Mouse (Mus musculus) cerebellum, postnatal 14 days (tissue): ENCODE measurements around the gene Mrpl23.

Experiments used
- DNase-seq, 2 experiments: peaks; one replicate each; pipeline ENCODE4 v3.0.0; 2021; ENCODE audit warnings: mixed read lengths in 2 of 2

Mrpl23 gene

DNA sequence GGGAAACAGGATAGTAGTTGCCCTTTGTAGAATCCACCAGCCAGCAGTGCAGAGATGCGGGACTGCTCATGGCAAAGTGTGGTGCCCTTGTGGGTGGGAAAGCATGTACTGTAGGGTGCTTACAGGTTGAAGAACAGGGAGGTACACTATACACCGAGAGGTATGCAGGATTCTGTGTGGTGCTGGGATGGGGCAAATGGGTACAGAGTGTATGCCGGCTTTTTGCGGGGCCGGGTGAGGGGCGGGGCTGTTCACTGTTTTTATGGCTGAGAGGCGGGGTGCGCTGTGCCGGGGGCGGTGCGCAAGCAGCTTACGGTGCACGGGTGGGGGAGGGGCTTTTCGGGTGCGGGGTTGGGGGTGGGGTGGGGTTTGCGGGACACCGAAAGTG lies at the start of gene Mrpl23:
Gene Mrpl23 (plus strand): TSS at position 16 of the 388 bp plus-strand sequence.
- DNase-seq, result no peak

DNA sequence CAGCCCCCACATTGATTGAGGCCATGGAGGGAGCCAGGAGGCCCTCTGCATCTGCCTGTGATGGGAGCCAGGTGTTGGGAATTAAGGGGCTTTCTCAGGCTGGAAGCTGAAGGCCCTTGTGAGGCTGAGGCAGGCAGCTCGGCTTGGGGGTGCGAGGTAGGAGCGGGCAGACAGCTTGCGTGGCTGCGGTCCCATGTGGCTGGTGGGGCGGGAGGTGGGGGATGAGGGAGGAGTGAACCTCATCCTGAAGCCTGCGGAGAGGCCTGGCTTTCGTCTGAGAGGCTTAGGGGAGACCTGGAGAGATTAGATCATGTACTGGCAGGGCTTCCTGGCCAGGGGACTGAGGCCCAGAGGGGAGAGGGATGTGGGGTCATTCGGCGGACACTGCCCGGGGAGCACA lies 49.4 kb upstream of the Mrpl23 start:
- DNase-seq, result peak in 1 of 2 experiments; percentile 21

DNA sequence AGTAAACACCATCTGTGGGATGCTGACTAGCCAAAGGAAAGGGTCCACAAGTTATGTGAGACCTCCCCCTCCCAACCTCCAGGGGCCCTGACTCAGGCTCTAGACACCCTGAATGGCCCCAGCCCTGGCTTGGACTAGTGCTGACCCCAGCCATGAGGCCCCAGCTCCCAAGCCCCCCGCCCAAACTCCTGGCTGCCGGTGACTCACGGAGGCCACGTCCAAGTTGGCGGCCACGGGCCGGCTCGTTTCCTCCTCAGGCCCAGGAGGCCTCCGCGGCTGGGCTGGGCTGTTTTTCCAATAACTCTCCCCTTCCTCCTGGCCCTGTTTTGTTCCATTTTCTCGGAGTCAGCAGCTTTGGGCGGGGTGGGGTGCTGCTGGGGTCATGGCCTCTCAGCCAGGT lies 47.7 kb upstream of the Mrpl23 start:
- no peak for DNase-seq

DNA sequence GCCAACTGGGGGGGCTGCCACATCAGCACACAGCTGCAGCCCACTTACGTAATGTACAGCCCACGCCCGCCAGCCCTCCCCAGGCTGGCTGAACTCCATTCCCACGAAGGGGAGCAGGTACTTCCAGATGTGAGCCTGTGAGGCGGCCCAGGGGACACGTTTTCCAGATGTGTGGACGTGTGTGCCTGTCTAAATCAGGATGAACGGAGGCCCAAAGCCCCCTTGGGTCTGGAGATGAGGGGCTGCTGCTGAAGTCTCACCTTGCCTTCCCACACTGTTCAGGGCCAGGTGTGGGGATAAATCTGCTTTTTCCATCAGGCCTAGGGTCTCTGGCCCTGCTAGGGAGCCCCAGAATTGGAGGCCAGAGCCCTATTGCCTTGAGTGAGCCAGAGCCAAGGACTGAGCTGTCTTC lies 45.7 kb upstream of the Mrpl23 start:
- no peak for DNase-seq

DNA sequence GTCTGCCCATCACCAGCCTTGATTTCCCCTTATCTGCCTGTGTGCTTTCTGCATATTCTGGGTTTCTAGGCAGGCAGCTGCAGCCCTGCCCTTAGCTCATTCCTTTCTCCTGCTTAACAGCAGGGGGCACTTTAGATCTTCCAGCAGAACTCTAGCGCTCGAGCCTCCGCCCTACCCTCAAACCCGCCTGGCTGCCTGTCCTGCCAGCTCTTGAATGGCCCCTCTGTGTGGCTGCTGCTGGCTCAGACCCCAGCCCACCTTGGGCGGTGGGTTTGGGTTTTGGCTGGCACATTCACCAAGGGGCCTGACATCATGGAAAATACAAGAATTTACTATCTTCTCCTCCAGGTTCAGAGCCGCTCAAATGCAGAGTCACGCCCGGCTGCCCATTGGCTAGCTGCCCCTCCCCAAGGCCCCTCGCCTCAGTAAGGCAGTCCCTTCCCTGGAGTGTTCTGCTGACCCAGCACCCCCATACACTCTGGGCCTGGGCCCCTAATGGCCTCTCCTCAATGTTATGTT lies 45.1 kb upstream of the Mrpl23 start:
- DNase-seq, result peak; percentile 33 to 39

DNA sequence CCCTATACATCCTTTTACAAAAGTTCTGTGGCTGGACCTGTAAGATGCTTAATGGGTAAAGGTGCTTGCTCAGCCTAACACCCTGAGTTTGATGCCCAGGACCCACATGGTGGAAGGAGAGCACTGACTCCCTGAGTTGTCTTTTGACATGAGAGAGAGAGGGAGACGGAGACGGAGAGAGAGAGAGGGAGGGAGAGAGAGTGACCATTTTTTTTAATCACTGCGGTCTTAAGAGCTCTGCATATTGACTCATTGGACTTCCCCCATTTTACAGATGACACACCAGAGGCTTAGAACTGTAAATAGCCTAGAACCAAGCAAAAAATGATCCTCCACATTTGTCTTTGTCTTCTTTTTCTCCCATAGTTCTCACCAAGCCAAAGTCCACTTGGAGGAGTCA lies 44.4 kb upstream of the Mrpl23 start:
- DNase-seq, result no peak

DNA sequence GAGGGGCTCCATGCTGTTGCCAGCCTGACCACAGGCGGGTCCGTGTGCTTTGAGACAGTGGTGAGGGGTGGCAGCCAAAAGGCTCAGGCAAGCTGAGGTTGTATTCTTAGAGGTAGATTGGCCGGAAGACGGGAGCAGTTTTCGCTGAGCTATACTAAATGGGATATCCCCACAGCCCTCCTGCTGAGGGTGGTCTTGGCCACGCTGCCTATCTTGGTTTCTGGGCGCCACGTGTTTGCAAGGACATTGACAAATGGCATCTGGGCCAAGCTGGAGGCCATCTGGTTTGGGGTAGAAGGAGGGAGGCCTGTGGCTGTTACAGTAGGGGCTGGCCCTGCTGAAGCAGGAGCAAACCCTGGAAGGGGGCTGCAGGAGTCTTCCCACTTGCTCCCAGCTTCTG lies 39.0 kb upstream of the Mrpl23 start:
- no peak for DNase-seq

DNA sequence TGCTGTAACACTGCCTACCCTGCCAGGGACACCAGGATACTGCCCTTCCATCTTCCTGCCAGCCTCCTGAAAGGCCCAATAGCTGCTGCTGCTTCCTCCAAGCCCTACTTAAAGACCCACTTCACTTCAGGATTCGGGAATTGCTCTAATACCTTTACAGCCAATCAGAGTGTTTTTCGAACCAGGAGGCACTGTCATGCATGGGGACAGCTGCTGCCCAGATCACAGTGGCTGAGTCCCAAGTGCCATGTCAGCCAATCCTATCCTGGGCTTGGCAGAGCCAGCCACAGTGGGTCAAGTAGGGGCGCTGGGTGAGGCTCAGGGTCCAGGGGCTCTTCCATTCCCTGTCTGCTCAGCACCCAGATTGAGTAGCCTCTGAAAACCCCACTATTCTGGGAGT lies 36.3 kb upstream of the Mrpl23 start:
- DNase-seq, result no peak

DNA sequence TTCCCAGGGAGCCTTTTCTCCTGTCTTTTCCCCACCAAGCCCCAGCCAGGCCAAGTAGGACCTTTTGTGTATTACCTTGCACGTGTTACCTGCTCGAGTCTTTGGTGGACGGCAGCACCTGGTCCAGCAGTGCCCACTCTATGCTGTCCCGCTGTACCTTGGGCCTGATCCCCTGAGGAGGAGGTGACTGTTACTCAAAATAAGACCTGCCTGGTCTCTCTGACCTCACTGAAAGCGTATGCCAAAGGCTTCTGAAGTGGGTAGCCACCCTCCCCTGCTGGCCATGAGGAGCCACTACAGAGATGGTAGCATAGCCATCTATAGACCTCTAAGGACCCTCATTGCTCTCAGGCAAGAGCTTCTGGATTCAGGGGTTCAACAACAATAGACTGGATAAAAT lies 35.7 kb upstream of the Mrpl23 start:
- no peak for DNase-seq

DNA sequence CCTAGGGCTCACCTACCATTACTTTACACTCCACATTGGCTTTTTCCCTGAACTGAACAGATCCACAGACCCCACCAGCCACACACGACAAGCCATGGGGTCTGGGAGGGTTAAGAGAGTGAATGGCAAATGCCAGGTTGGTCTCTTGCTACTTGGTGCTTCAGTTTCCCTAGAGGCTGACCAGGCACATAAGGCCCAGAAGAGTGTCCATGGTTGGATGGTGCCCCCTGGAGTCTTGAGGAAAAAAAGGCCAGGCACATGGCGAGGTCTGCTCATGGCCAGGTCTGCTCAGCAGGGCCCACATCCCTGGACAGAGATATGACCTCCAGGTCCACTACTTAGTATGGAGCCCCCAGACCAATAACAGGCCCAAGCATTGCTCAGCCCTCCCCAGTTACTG lies 34.7 kb upstream of the Mrpl23 start:
- DNase-seq, result no peak

DNA sequence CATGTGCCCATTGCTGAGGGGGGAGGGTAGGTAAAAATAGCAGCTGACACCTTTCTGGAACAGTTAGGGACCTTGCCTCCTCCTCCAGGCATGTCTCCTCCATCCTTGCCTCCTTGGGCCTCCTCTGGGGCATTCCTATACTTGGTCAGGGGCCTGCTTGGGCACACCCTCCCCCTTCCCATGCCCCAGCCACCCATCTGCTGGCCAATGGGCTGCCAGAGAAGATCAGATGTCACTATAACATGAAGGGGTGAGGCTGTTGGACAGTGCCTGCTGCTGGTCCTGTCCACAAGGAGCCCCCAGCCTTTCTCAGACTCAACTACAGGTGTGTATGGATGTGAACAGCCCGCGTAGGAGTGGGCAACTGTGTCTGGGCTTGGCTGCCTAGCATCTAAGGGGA lies 33.9 kb upstream of the Mrpl23 start, which contains the start of gene Tnnt3:
Gene Tnnt3 (plus strand): TSS at position 262 of the 400 bp plus-strand sequence.
- no peak for DNase-seq

DNA sequence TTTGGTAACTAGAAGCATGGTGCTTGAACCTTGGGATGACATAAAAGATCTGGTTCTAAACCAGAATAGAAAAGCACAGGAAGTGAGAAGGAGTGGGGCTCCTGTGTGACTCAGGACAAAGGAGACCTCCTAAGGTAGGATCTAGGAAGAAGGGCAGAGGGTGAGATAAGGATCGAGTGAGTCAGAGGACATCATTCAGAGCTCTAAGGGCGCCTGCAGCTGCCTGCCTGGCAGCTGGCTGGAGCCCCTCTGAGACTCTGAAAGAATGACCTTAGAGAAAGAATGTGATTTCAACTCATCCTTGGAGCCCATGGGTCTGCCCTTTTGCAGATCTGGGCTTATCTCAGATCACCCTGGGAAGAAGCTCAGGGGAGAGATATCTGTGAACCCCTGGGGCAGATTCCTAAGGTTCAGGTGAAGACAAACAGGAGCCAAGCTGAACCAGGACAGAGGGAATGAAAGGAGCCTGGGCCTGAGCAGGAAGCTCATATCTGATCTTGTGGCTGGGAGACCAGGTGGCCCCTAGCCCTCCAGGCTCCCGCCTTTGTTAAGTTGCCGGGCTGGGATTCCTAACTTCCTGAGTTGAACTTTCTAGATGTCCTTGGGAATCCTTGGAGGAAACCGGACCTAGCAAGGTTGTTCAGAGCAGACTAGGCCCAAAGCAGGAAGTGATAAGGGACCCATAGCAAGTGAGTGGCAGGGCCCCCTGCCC lies 33.3 kb upstream of the Mrpl23 start:
- no peak for DNase-seq

DNA sequence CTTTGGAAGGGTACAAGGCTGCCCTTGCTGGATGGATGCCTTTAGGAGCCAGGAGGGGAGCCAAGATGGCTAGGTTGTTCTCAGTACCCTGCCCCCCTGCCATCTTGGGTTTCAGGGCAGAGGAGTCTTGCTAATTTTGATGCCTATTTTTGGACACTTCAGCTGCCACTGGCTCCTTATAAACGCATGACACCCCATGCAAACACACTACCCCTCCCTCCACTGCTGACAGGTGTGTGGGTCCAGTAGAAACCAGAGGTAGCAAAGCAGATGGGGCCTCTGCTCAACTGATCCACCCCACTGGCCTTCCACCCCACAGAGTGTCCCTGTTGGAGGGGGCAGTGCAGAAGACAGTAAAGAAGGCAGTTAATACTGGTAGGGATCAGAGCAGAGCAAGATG lies 32.5 kb upstream of the Mrpl23 start:
- no peak for DNase-seq

DNA sequence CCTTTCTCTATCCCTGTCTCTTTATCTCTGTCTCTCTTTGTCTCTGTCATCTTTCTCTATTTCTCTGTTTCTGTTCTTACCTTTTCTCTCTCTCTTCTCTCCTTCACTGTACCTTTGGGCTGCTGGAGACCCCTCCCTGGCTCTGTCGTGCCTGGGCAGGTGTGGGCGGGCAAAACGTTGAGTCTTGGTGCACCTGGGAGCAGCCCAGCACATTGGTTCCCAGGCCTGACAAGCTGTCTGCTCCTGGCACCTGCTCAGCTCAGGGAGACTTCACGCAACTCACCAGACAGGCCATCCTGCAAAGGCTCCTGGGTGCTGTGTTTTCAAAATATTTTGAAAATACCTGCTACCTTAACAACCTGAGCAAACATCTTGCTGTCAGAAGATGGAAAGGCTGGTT lies 29.3 kb upstream of the Mrpl23 start:
- no peak for DNase-seq

DNA sequence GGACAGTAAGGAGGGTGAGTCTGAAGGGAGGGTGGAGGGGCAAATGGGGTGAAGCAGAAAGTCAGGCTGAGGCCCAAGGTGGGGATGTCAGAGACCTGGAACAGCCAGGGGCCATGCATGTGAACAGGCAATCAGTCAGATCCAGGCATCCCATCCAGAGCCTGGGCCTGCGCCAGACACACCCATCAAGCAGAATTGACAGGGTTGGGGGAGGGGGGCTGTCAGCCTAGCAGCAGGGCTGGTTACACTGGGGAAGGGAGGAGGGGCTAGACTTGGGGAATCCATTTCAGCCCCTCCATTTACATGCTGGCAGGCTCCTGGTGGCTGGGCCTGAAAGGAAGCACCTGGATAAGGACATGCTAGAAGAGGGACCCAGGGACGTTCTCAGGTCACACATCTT lies 26.5 kb upstream of the Mrpl23 start:
- DNase-seq, result no peak

DNA sequence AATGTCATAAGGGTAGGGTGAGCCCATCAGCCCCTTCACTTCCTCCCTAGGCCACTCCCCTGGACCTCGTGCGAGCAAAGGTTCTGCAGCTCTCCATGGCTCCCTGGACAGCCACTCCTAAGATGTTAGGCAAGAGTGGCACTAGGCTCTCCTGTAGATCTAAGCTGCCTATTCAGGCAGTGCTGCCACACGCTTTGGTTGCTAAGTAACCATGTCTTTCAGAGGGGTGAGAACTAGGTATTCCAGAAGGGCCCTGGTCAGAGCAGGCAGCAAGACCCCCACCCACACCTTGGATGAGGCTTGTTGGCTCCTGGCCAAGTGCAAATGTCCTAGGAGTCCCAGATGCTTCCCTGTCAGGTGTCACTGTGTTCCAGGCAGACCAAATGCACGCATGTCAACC lies 26.0 kb upstream of the Mrpl23 start:
- DNase-seq, result peak in 1 of 2 experiments; percentile 32

DNA sequence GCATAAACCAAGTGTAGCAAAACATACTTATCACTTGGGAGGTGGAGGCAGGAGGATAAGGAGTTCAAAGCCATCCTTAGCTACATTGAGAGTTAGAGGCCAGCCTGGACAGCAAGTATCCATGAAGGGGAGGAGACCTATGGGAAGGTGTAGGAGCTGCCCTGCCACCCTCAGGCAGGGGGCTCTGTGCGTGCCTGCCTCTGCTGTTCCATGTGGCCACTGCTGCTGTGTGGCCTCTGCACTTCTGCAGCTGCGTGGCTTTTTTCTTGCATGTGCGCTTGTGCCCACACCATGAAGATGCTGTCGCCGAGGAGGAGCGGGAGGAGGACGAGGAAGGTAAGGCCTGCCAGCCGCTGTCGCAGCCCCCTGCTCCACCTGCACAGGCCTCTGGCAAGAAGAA lies 25.0 kb upstream of the Mrpl23 start:
- no peak for DNase-seq

DNA sequence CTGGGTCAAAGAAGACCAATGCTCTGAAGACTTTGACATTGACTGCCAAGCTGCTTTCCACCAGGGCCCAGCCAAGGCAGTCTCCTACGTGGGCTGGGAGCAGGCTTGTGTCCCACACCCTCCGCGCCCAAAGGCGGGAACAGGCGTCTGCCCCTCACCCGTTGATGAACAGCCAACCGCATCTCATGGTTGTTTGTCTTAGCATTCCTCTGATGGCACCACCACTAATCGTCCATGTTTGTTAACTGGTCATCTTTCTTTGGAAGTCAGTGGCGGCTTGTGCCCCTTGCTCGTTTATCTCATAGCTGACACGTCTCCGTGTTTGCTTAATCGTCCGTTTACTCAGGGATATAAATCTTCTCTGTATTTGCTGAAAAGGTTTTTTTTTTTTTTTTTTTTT lies 23.0 kb upstream of the Mrpl23 start:
- DNase-seq, result no peak

DNA sequence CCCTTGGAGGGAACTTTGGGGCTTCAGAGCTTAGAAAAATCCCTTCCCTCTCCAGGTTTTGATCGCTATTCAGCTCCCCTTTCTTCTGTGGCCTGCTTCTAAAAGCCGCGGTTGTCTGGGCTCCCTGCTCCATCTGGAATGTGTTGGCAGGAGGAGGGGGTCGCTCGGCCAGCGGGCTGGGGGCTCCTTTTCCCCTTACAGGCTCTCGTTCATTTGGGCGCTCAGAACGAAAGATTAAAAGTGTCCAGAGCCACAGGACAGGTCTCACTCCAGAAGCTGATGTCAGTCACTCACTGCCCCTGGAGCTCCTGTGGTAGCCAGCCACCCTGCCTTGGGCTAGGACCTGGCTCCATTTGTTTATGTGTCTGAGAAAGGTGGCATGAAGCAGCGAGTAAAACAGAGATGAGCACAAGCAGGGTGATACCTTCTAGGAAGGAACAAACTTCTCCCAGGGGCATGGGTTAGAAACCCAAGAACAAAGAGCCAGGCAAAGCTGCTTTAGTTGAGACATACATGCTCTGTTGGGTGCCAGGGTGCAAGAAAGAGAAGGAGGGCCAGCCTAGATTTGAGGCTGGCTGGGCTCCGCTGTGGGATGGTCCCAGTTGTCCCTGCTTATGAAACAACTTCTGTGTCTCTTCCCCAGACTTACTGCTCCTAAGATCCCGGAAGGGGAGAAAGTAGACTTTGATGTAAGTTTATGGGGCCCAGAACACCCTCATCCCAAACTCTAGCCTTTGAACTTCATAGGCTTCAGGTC lies 22.3 kb upstream of the Mrpl23 start:
- DNase-seq, result no peak

DNA sequence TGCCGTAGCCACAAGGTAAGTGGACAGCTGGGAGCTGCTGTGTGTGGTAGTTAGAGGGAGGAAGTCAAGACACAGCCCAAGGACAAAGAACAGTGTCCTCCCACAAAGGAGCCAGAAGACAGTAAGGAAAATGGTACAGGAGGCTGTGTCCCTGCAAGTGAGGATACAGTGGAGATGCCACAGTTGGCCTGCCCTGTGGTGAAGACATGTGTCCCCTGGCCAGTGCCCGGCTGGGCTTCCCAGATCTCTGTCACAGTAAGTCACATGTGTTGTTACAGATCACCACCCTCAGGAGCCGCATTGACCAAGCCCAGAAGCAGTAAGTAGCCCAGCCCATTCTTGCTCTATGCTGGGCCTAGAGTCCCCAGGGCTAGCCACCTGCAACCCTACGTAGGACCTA lies 18.4 kb upstream of the Mrpl23 start:
- no peak for DNase-seq

DNA sequence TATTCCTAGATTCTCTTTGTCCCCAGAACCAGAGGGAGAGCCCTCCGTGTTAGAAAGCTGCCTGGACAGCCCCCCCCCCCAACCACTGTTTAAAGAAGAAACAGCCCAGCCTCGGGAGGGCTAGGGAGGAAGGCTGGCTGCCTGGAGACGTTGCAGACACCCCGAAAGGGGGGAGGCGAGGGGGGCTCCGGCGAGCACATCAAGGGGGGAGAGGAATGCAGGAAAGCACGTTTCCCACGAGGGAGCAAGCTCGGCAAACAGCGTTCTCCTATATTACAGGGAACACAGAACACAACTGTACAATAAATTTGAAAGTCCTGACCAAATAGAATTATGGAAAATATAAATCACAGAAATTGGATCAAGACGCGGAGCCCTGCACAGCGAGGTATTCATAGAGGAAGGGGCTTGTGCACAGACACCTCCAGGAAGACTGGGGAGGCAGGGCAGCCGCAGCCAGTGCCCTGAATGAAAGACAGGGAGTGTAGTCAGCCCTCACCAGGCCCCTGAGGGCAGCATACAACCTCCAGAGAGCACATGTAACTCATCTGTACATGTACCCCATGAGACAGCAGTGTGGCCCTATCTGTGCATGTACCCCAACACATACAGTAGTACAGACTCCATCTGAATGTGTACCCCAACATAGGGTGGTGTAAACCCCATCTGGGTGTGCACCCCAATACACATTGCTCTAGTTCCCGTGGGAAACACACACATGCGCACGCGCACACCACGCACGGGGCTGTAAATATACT lies 16.1 kb upstream of the Mrpl23 start:
- DNase-seq, result no peak

DNA sequence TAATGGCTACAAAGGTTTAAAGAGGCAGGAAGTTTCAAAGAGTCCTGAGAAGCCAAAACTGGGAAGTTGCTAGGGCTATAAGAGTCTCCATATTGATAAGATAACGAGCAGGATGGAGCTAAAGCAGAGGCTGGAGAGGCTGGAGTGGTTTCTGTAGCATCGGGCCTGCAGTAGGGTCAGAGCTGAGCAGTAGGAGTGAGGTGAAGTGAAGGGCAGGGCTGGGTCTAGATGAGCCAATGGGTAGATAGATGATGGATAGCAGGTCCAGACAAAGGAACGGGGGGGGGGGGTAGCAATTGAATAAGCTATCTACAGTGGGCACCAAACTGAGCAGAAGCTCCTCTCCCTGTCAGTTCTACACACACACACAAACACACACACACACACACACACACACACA lies 15.0 kb upstream of the Mrpl23 start:
- DNase-seq, result no peak

DNA sequence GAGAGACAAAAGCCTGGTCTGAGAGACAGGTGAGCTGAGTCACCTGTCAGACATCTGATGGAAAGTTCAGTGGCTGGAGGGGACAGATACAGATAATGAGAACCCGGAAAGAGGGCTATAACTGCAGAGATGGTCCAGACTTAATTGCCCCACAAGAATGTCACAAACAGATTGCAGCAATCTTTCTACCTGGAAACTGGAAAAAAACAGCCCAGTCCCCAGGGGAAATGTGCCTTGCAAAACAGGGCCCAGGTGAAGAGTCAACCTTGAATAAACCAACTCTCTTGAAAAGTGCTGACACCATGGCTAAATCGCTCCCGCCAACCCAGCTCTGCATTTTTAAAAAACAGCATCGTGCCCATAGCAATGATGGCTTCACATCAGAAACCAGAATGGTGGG lies 12.2 kb upstream of the Mrpl23 start:
- no peak for DNase-seq

DNA sequence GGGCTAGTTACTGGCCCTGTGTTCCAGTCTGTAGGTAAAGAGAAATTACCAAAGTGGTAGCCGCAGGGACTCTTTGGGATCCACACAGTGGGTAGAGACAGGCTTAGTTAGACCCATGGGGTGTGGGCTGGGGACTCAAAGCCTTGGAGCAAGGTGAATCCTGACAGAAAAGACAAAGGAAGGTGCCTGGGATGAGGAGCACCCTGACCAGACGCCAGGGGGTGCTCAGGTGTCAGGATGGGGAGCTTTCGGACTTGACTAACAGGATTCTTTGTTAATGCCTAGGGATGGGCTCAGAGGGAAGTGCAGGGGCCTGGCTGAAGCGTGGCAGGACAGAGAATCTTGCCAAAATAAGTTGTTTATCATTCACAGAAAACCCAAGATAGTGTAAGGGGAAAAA lies 10.1 kb upstream of the Mrpl23 start:
- DNase-seq, result no peak
